Mouse (Mus musculus): ENCODE measurements around the gene Wdr35.

DNA sequence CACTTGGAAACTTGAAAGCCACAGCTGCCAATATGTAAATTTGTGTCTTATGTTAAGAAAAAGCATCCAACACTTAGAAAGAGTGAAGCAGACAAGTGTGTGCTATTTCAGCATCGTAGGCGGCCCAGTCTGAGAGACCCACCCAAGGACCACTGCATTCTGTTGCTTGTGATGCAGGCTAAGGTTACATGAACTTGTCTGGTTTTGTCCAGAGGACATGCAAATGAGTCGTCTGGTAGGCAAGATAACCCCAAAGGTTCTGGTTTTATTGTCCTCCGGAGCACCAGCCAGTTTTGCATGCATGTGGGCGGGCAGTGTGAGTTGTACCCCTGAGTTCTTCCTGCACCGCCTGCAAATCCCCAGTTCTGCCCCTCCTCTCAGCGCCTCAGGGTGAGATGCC, 67.0 kb downstream of the Wdr35 start:
- TF ChIP-seq CTCF (IDR thresholded peaks at IDR 0.05) = no peak
- TF ChIP-seq POLR2A (IDR thresholded peaks at IDR 0.05; ENCODE audit: insufficient read depth, low read depth, low read length) = no peak
